Mouse (Mus musculus): ENCODE results near the gene Nucb1. TPM values are rescaled to one million over a fixed set of nuclear protein-coding genes. Genes with fewer than 3 reads are reported as not detected.

The Nucb1 gene
- polyA plus RNA-seq, 1 experiment from 2014 or later = 146 TPM

Small RNA genes lying within 50 kb of the gene (microRNA-seq; reads per million reads assigned to microRNA genes)
- 1.1 reads per million for gene Gm22133

Other genes starting within 250 kb of the Nucb1 start
- gene Slc6a21, start 232.9 kb downstream of the Nucb1 start, polyA plus RNA-seq (2016; fragmentation: Nextera tagmentation; extraction: Ambion mirVana) = not detected in 2 replicates
- gene Trpm4, start 176.6 kb downstream of the Nucb1 start, polyA plus RNA-seq (2016; fragmentation: Nextera tagmentation; extraction: Ambion mirVana) = 1.2 and 2.2 TPM in 2 replicates
- gene Hrc, start 175.1 kb downstream of the Nucb1 start, polyA plus RNA-seq (2016; fragmentation: Nextera tagmentation; extraction: Ambion mirVana) = 0.08 and 0.23 TPM in 2 replicates
- 0.37 and 0.45 TPM in 2 replicates for gene Ppfia3, start 143.4 kb downstream of the Nucb1 start, polyA plus RNA-seq (2016; fragmentation: Nextera tagmentation; extraction: Ambion mirVana)
- gene Lin7b, start 139.8 kb downstream of the Nucb1 start, polyA plus RNA-seq (2016; fragmentation: Nextera tagmentation; extraction: Ambion mirVana) = 0.38 TPM in 1 of 2 replicates, not detected in the other
- 170 and 179 TPM in 2 replicates for gene Snrnp70, start 114.7 kb downstream of the Nucb1 start, polyA plus RNA-seq (2016; fragmentation: Nextera tagmentation; extraction: Ambion mirVana)
- gene Kcna7, start 104.8 kb downstream of the Nucb1 start, polyA plus RNA-seq (2016; fragmentation: Nextera tagmentation; extraction: Ambion mirVana) = 0.05 and 0.10 TPM in 2 replicates
- 0.81 and 0.87 TPM in 2 replicates for gene Ntf5, start 96.7 kb downstream of the Nucb1 start, polyA plus RNA-seq (2016; fragmentation: Nextera tagmentation; extraction: Ambion mirVana)
- gene Lhb, start 89.6 kb downstream of the Nucb1 start, polyA plus RNA-seq (2016; fragmentation: Nextera tagmentation; extraction: Ambion mirVana) = not detected in 2 replicates
- gene Gys1, start 75.6 kb downstream of the Nucb1 start, polyA plus RNA-seq (2016; fragmentation: Nextera tagmentation; extraction: Ambion mirVana) = 8.6 and 10.2 TPM in 2 replicates
- 135 and 141 TPM in 2 replicates for gene Ruvbl2, start 72.3 kb downstream of the Nucb1 start, polyA plus RNA-seq (2016; fragmentation: Nextera tagmentation; extraction: Ambion mirVana)
- gene Ftl1, start 50.5 kb downstream of the Nucb1 start, polyA plus RNA-seq (2016; fragmentation: Nextera tagmentation; extraction: Ambion mirVana) = 7,751 and 8,218 TPM in 2 replicates
- gene Bax, start 43.5 kb downstream of the Nucb1 start, polyA plus RNA-seq (2016; fragmentation: Nextera tagmentation; extraction: Ambion mirVana) = 147 and 155 TPM in 2 replicates
- gene Tulp2, start 28.5 kb downstream of the Nucb1 start, polyA plus RNA-seq (2016; fragmentation: Nextera tagmentation; extraction: Ambion mirVana) = 1.9 and 2.0 TPM in 2 replicates
- gene Gm45808, start 23.6 kb downstream of the Nucb1 start, polyA plus RNA-seq (2016; fragmentation: Nextera tagmentation; extraction: Ambion mirVana) = not detected in 2 replicates
- 2.8 and 3.1 TPM in 2 replicates for gene Dhdh, start 21.6 kb downstream of the Nucb1 start, polyA plus RNA-seq (2016; fragmentation: Nextera tagmentation; extraction: Ambion mirVana)
- gene Ppp1r15a, start 15.9 kb upstream of the Nucb1 start, polyA plus RNA-seq (2016; fragmentation: Nextera tagmentation; extraction: Ambion mirVana) = 157 and 165 TPM in 2 replicates
- 0.80 and 0.87 TPM in 2 replicates for gene Plekha4, start 15.9 kb upstream of the Nucb1 start, polyA plus RNA-seq (2016; fragmentation: Nextera tagmentation; extraction: Ambion mirVana)
- gene Hsd17b14, start 44.5 kb upstream of the Nucb1 start, polyA plus RNA-seq (2016; fragmentation: Nextera tagmentation; extraction: Ambion mirVana) = 1.5 and 1.8 TPM in 2 replicates
- gene Bcat2, start 59.7 kb upstream of the Nucb1 start, polyA plus RNA-seq (2016; fragmentation: Nextera tagmentation; extraction: Ambion mirVana) = 50.4 and 54.7 TPM in 2 replicates
- gene Fgf21, start 105.1 kb upstream of the Nucb1 start, polyA plus RNA-seq (2016; fragmentation: Nextera tagmentation; extraction: Ambion mirVana) = not detected in 2 replicates
- gene Fut1, start 106.9 kb upstream of the Nucb1 start, polyA plus RNA-seq (2016; fragmentation: Nextera tagmentation; extraction: Ambion mirVana) = 0.15 TPM in 1 of 2 replicates, not detected in the other
- gene Izumo1, start 111.4 kb upstream of the Nucb1 start, polyA plus RNA-seq (2016; fragmentation: Nextera tagmentation; extraction: Ambion mirVana) = 0.20 and 0.23 TPM in 2 replicates
- gene Rasip1, start 117.1 kb upstream of the Nucb1 start, polyA plus RNA-seq (2016; fragmentation: Nextera tagmentation; extraction: Ambion mirVana) = 10.5 and 11.8 TPM in 2 replicates
- gene Mamstr, start 129.6 kb upstream of the Nucb1 start, polyA plus RNA-seq (2016; fragmentation: Nextera tagmentation; extraction: Ambion mirVana) = 0.69 and 0.81 TPM in 2 replicates
- gene Fut2, start 156.0 kb upstream of the Nucb1 start, polyA plus RNA-seq (2016; fragmentation: Nextera tagmentation; extraction: Ambion mirVana) = 0.05 TPM in 1 of 2 replicates, not detected in the other
- gene Ntn5, start 173.6 kb upstream of the Nucb1 start, polyA plus RNA-seq (2016; fragmentation: Nextera tagmentation; extraction: Ambion mirVana) = not detected in 2 replicates
- 0.11 and 0.18 TPM in 2 replicates for gene Sec1, start 184.0 kb upstream of the Nucb1 start, polyA plus RNA-seq (2016; fragmentation: Nextera tagmentation; extraction: Ambion mirVana)
- gene Car11, start 189.4 kb upstream of the Nucb1 start, polyA plus RNA-seq (2016; fragmentation: Nextera tagmentation; extraction: Ambion mirVana) = 0.93 and 1.0 TPM in 2 replicates
- 1.1 and 1.8 TPM in 2 replicates for gene Dbp, start 194.7 kb upstream of the Nucb1 start, polyA plus RNA-seq (2016; fragmentation: Nextera tagmentation; extraction: Ambion mirVana)
- gene Rpl18, start 205.1 kb upstream of the Nucb1 start, polyA plus RNA-seq (2016; fragmentation: Nextera tagmentation; extraction: Ambion mirVana) = 892 and 939 TPM in 2 replicates
- gene Sphk2, start 207.6 kb upstream of the Nucb1 start, polyA plus RNA-seq (2016; fragmentation: Nextera tagmentation; extraction: Ambion mirVana) = 14.8 and 16.1 TPM in 2 replicates
- 0.67 and 0.81 TPM in 2 replicates for gene Fam83e, start 210.8 kb upstream of the Nucb1 start, polyA plus RNA-seq (2016; fragmentation: Nextera tagmentation; extraction: Ambion mirVana)
- not detected in 2 replicates for gene Spaca4, start 215.4 kb upstream of the Nucb1 start, polyA plus RNA-seq (2016; fragmentation: Nextera tagmentation; extraction: Ambion mirVana)